Mouse (Mus musculus) kidney, embryonic 15.5 days (tissue): Measurements from ENCODE around the gene Nkx2-5. TPM values are rescaled to one million over a fixed set of nuclear protein-coding genes. Genes with fewer than 3 reads are reported as not detected.
A peak's percentile ranks its signal among the peaks of the same experiment; 100 is the strongest.

ENCODE experiments used
- ATAC-seq: fragments of 200-750 bp; cut with Nextera tagmentation; replicated peaks from 2 replicates; pipeline ENCODE4 v1.8.0; 2017; ENCODE audit warnings: moderate TSS enrichment; ENCODE audit not compliant: low FRiP score
- H3K27ac ChIP-seq: fragments of 300-500 bp; sonication (generic); 2 replicates; pipeline ENCODE4 v1.5.1; 2015; ENCODE audit warnings: mild to moderate bottlenecking, inconsistent platforms
- H3K27me3 ChIP-seq: fragments of 300-500 bp; sonication (generic); 2 replicates; pipeline ENCODE4 v1.6.1; 2015; ENCODE audit warnings: inconsistent platforms
- H3K36me3 ChIP-seq: fragments of 300-500 bp; sonication (generic); 2 replicates; pipeline ENCODE4 v1.6.1; 2015; ENCODE audit warnings: inconsistent platforms
- H3K4me1 ChIP-seq: fragments of 300-500 bp; sonication (generic); 2 replicates; pipeline ENCODE4 v1.6.1; 2015; ENCODE audit warnings: inconsistent platforms
- H3K4me2 ChIP-seq: fragments of 300-500 bp; sonication (generic); 2 replicates; pipeline ENCODE4 v1.6.1; 2015; ENCODE audit warnings: moderate library complexity, mild to moderate bottlenecking, inconsistent platforms
- H3K4me3 ChIP-seq: fragments of 300-500 bp; sonication (generic); replicated peaks from 2 replicates; pipeline ENCODE4 v1.5.1; 2015; ENCODE audit warnings: mild to moderate bottlenecking, inconsistent platforms
- H3K9ac ChIP-seq: fragments of 300-500 bp; sonication (generic); 2 replicates; pipeline ENCODE4 v1.6.1; 2015; ENCODE audit warnings: mild to moderate bottlenecking, inconsistent platforms
- H3K9me3 ChIP-seq: fragments of 300-500 bp; sonication (generic); replicated peaks from 2 replicates; pipeline ENCODE4 v1.6.1; 2016; ENCODE audit warnings: inconsistent platforms
- WGBS: fragments of 180-500 bp; shearing (Covaris S2); methylation state at CpG from one replicate; pipeline ENCODE4 v1.1.7; 2015; ENCODE audit warnings: mixed read lengths; 5-methylcytosine and 5-hydroxymethylcytosine counted together
- polyA plus RNA-seq: library from polyadenylated mRNA; unstranded; fragments of >200 nt; fragmentation: Nextera tagmentation; extraction: Ambion mirVana; gene quantifications from 2 replicates; pipeline ENCODE4 v1.2.1, GENCODE M21; 2015

Gene Nkx2-5
- polyA plus RNA-seq, 1 experiment from 2014 or later, result not detected

GRCm38 (mm10) chr17:26849746-26850357 is 5.0 kb upstream of the Nkx2-5 start:
- ATAC-seq, result no peak
- H3K9ac ChIP-seq, result no peak overlapping the region
- H3K36me3 ChIP-seq, result no peaks in the 10 kb centered on the region
- H3K9me3 ChIP-seq, result no peaks in the 10 kb centered on the region
- peak overlapping the region; percentile 50 for H3K4me2 ChIP-seq
- no peak overlapping the region for H3K27ac ChIP-seq
- peak overlapping the region; percentile 32 for H3K4me3 ChIP-seq
- under 1% methylated on average over 44 of the region's 44 CpGs for WGBS
- H3K27me3 ChIP-seq, result peaks cover 94% of the 10 kb centered on the region
- peaks cover 17% of the 10 kb centered on the region for H3K4me1 ChIP-seq

GRCm38 (mm10) chr17:26849106-26849745 is 4.4 kb upstream of the Nkx2-5 start:
- Histone ChIP-seq H3K9me3 (no peaks in the 10 kb centered on the region), H3K4me2 (peak overlapping the region; percentile 50), H3K27me3 (peaks cover 94% of the 10 kb centered on the region), H3K36me3 (no peaks in the 10 kb centered on the region), H3K4me3 (peak overlapping the region; percentile 32), H3K4me1 (peaks cover 23% of the 10 kb centered on the region), H3K27ac (no peak overlapping the region), H3K9ac (no peak overlapping the region)
- WGBS, result 2% methylated on average over 19 of the region's 19 CpGs
- no peak for ATAC-seq

GRCm38 (mm10) chr17:26848236-26848635 is 3.4 kb upstream of the Nkx2-5 start:
- no peak overlapping the region for H3K4me2 ChIP-seq
- no peaks in the 10 kb centered on the region for H3K9me3 ChIP-seq
- H3K36me3 ChIP-seq, result no peaks in the 10 kb centered on the region
- H3K9ac ChIP-seq, result no peak overlapping the region
- under 1% methylated on average over 6 of the region's 6 CpGs for WGBS
- peaks cover 95% of the 10 kb centered on the region for H3K27me3 ChIP-seq
- no peak overlapping the region for H3K4me3 ChIP-seq
- H3K27ac ChIP-seq, result no peak overlapping the region
- peaks cover 24% of the 10 kb centered on the region for H3K4me1 ChIP-seq
- no peak for ATAC-seq

- ATAC-seq, result no peak
- WGBS, result 0% methylated on average over 5 of the region's 5 CpGs
- Histone ChIP-seq H3K4me3 (no peak overlapping the region), H3K9ac (no peak overlapping the region), H3K27ac (no peak overlapping the region), H3K4me1 (peaks cover 24% of the 10 kb centered on the region), H3K36me3 (no peaks in the 10 kb centered on the region), H3K4me2 (no peak overlapping the region), H3K9me3 (no peaks in the 10 kb centered on the region), H3K27me3 (peaks cover 95% of the 10 kb centered on the region)
These were observed 3.0 kb upstream of the Nkx2-5 start for GRCm38 (mm10) chr17:26847801-26848200.

GRCm38 (mm10) chr17:26846411-26846810 is 1.6 kb upstream of the Nkx2-5 start:
- Histone ChIP-seq H3K9ac (no peak overlapping the region), H3K27ac (no peak overlapping the region), H3K4me1 (peaks cover 25% of the 10 kb centered on the region), H3K4me2 (no peak overlapping the region), H3K36me3 (no peaks in the 10 kb centered on the region), H3K4me3 (no peak overlapping the region), H3K27me3 (peaks cover 95% of the 10 kb centered on the region), H3K9me3 (no peaks in the 10 kb centered on the region)
- WGBS, result 4% methylated on average over 8 of the region's 8 CpGs
- no peak for ATAC-seq

GRCm38 (mm10) chr17:26845149-26846050 is 591 bp upstream of the Nkx2-5 start:
- no peak for ATAC-seq
- H3K4me2 ChIP-seq, result no peak overlapping the region
- no peaks in the 10 kb centered on the region for H3K36me3 ChIP-seq
- WGBS, result 4% methylated on average over 14 of the region's 14 CpGs
- no peak overlapping the region for H3K27ac ChIP-seq
- peaks cover 95% of the 10 kb centered on the region for H3K27me3 ChIP-seq
- H3K9ac ChIP-seq, result no peak overlapping the region
- H3K4me1 ChIP-seq, result peaks cover 24% of the 10 kb centered on the region
- no peak overlapping the region for H3K4me3 ChIP-seq
- H3K9me3 ChIP-seq, result no peaks in the 10 kb centered on the region

- Histone ChIP-seq H3K4me3 (0 out of 2 replicates have a peak overlapping the region, but pooled peaks have one; percentile 16), H3K9ac (no peak overlapping the region), H3K4me1 (peaks cover 17% of the 10 kb centered on the region), H3K27me3 (peaks cover 95% of the 10 kb centered on the region), H3K9me3 (no peaks in the 10 kb centered on the region), H3K36me3 (no peaks in the 10 kb centered on the region), H3K4me2 (peak overlapping the region; percentile 37), H3K27ac (no peak overlapping the region)
- WGBS, result under 1% methylated on average over 36 of the region's 36 CpGs
- no peak for ATAC-seq
These were observed 398 bp downstream of the Nkx2-5 start for GRCm38 (mm10) chr17:26844371-26844851.

- Histone ChIP-seq H3K27me3 (peaks cover 96% of the 10 kb centered on the region), H3K9me3 (no peaks in the 10 kb centered on the region), H3K4me1 (peaks cover 23% of the 10 kb centered on the region), H3K9ac (no peak overlapping the region), H3K36me3 (no peaks in the 10 kb centered on the region), H3K4me2 (no peak overlapping the region), H3K27ac (no peak overlapping the region), H3K4me3 (no peak overlapping the region)
- WGBS, result 2% methylated on average over 7 of the region's 7 CpGs
- no peak for ATAC-seq
These were observed 1.0 kb downstream of the Nkx2-5 start for GRCm38 (mm10) chr17:26843696-26844236.

- no peak overlapping the region for H3K27ac ChIP-seq
- H3K9me3 ChIP-seq, result no peaks in the 10 kb centered on the region
- peaks cover 96% of the 10 kb centered on the region for H3K27me3 ChIP-seq
- no peak overlapping the region for H3K4me3 ChIP-seq
- peaks cover 28% of the 10 kb centered on the region for H3K4me1 ChIP-seq
- H3K36me3 ChIP-seq, result no peaks in the 10 kb centered on the region
- under 1% methylated on average over 14 of the region's 14 CpGs for WGBS
- no peak overlapping the region for H3K9ac ChIP-seq
- no peak overlapping the region for H3K4me2 ChIP-seq
- ATAC-seq, result no peak
These were observed 1.6 kb downstream of the Nkx2-5 start for GRCm38 (mm10) chr17:26843229-26843567.

- ATAC-seq, result no peak
- Histone ChIP-seq H3K9ac (no peak overlapping the region), H3K36me3 (no peaks in the 10 kb centered on the region), H3K27me3 (peaks cover 96% of the 10 kb centered on the region), H3K4me2 (no peak overlapping the region), H3K4me3 (no peak overlapping the region), H3K9me3 (no peaks in the 10 kb centered on the region), H3K27ac (no peak overlapping the region), H3K4me1 (peaks cover 28% of the 10 kb centered on the region)
- WGBS, result 6% methylated on average over 9 of the region's 9 CpGs
These were observed 2.2 kb downstream of the Nkx2-5 start for GRCm38 (mm10) chr17:26842431-26843228.

GRCm38 (mm10) chr17:26841981-26842380 is 2.8 kb downstream of the Nkx2-5 start:
- Histone ChIP-seq H3K27ac (no peak overlapping the region), H3K27me3 (peaks cover 96% of the 10 kb centered on the region), H3K36me3 (no peaks in the 10 kb centered on the region), H3K4me3 (no peak overlapping the region), H3K4me2 (no peak overlapping the region), H3K9ac (no peak overlapping the region), H3K4me1 (peaks cover 28% of the 10 kb centered on the region), H3K9me3 (no peaks in the 10 kb centered on the region)
- 6% methylated on average over 5 of the region's 5 CpGs for WGBS
- no peak for ATAC-seq
